Mouse (Mus musculus) limb, embryonic 14.5 days (tissue): ENCODE results near the gene Hmmr. TPM values are rescaled to one million over a fixed set of nuclear protein-coding genes. Genes with fewer than 3 reads are reported as not detected.
"Not testable (repeated sequence)": the region's sequence is repeated elsewhere in the genome, so short reads cannot be mapped to it uniquely, and the experiment has no call there.

Source experiments
- ATAC-seq: fragments of 200-750 bp; cut with Nextera tagmentation; 2 replicates; pipeline ENCODE4 v1.8.0; 2017; ENCODE audit warnings: low read depth, moderate number of reproducible peaks, moderate TSS enrichment; ENCODE audit not compliant: low FRiP score
- DNase-seq: peaks from one replicate; pipeline ENCODE4 v3.0.0-alpha.2; 2015; ENCODE audit warnings: low spot score
- H3K27ac ChIP-seq: fragments of 300-500 bp; sonication (generic); replicated peaks from 2 replicates; pipeline ENCODE4 v1.5.1; 2014; ENCODE audit warnings: low read depth, mild to moderate bottlenecking, low read length, moderate library complexity, mixed read lengths
- H3K27me3 ChIP-seq: fragments of 300-500 bp; sonication (generic); 2 replicates; pipeline ENCODE4 v1.6.1; 2014; ENCODE audit warnings: low read length, mixed read lengths; ENCODE audit not compliant: control insufficient read depth, insufficient read depth
- H3K36me3 ChIP-seq: fragments of 300-500 bp; sonication (generic); 2 replicates; pipeline ENCODE4 v1.6.1; 2014; ENCODE audit warnings: mild to moderate bottlenecking, low read length, moderate library complexity, mixed read lengths; ENCODE audit not compliant: control insufficient read depth, insufficient read depth
- H3K4me1 ChIP-seq: fragments of 300-500 bp; sonication (generic); 2 replicates; pipeline ENCODE4 v1.6.1; 2014; ENCODE audit warnings: antibody characterized with exemption, low read length, mixed read lengths; ENCODE audit not compliant: control insufficient read depth, insufficient read depth
- H3K4me2 ChIP-seq: fragments of 300-500 bp; sonication (generic); replicated peaks from 2 replicates; pipeline ENCODE4 v1.6.1; 2014; ENCODE audit warnings: low read depth, mild to moderate bottlenecking, low read length, moderate library complexity; ENCODE audit not compliant: severe bottlenecking
- H3K4me3 ChIP-seq: fragments of 300-500 bp; sonication (generic); replicated peaks from 2 replicates; pipeline ENCODE4 v1.5.1; 2014; ENCODE audit warnings: low read length
- H3K9ac ChIP-seq: fragments of 300-500 bp; sonication (generic); 2 replicates; pipeline ENCODE4 v1.6.1; 2014; ENCODE audit warnings: mild to moderate bottlenecking, low read depth, low read length, moderate library complexity; ENCODE audit not compliant: severe bottlenecking
- H3K9me3 ChIP-seq: fragments of 300-500 bp; sonication (generic); 2 replicates; pipeline ENCODE4 v1.6.1; 2016; ENCODE audit warnings: low read length; ENCODE audit not compliant: control insufficient read depth
- POLR2A ChIP-seq: fragments of 200-500 bp; IDR thresholded peaks from 2 replicates; pipeline ENCODE4 v1.8.0; 2012; ENCODE audit warnings: inconsistent platforms, mild to moderate bottlenecking, moderate library complexity, borderline replicate concordance; ENCODE audit not compliant: insufficient read depth, insufficient read length; ENCODE audit errors: extremely low read depth
- WGBS: fragments of 180-500 bp; shearing (Covaris S2); extraction: QIAGEN DNeasy Blood & Tissue Kit; methylation state at CpG from one replicate; pipeline ENCODE4 v1.1.7; 2014; 5-methylcytosine and 5-hydroxymethylcytosine counted together
- polyA plus RNA-seq, 2 experiments: library from polyadenylated mRNA; depleted of rRNA in 1 of 2; stranded (reverse) in 1 of 2; unstranded in 1 of 2; fragments of >200 nt; fragmentation: Nextera tagmentation in 1 of 2; extraction: Ambion mirVana in 1 of 2; gene quantifications; 2 replicates each; pipeline versions ENCODE4 v1.2.1 to v1.2.3; 2012 to 2014

Hmmr gene
- polyA plus RNA-seq, 2 experiments, result 26.4 to 34.0 TPM

DNA sequence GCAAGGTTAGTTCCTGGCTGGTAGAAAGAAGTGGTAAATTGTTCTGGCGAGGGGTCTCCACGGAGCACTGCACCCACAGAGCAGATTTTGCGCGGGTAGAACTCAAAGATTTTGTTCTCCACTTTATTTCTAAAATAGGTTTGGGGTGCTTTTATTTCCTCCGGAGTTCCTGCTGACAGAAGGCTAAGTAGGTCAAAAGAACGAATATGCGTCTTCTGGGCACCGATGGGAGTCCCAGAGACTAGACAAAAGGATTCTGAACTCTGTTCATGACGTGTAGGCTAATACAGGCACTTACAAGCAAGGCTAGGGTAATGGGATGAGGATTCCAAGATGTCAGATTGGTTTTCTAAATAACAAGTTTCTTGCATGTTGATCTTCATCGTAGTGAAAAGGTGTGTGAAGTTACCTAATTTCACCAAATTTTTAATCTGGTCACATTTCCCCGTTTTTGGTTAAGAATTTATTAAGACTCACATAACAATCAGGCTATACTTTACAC is 1.1 kb upstream of the Hmmr start:
- Histone ChIP-seq H3K4me2 (peak overlapping the region; percentile 78), H3K27ac (peak overlapping the region; percentile 84), H3K9me3 (no peaks in the 10 kb centered on the region), H3K4me3 (peak overlapping the region; percentile 93), H3K36me3 (peaks cover 28% of the 10 kb centered on the region), H3K27me3 (no peaks in the 10 kb centered on the region), H3K4me1 (peaks cover 19% of the 10 kb centered on the region), H3K9ac (peak overlapping the region; percentile 96)
- no peak for TF ChIP-seq POLR2A
- 4% methylated on average over 11 of the region's 11 CpGs for WGBS
- ATAC-seq (no peak), DNase-seq (no peak)

DNA sequence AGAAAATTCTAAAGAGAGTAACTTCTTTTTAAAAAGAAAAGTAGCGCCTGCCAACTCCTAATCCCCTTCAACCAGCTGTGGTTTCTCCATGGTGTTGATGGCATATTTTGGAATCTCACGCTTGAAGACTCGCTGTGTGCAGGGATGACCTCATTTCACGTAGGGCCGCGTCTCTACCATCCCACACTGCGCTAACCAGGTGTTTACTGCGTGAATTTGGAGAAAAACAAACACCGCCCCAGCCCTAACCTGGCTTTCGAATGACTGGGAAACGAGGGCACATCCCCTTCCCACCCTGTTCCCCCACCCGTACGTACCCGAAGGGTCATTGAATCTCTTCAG is 254 bp downstream of the Hmmr start:
- Histone ChIP-seq H3K4me3 (peak overlapping the region; percentile 93), H3K36me3 (peaks cover 28% of the 10 kb centered on the region), H3K4me2 (peak overlapping the region; percentile 89), H3K4me1 (peaks cover 19% of the 10 kb centered on the region), H3K9ac (peak overlapping the region; percentile 56), H3K9me3 (no peaks in the 10 kb centered on the region), H3K27me3 (no peaks in the 10 kb centered on the region), H3K27ac (no peak overlapping the region)
- TF ChIP-seq POLR2A, result no peak
- no peak for DNase-seq
- ATAC-seq, result peak; percentile 7
- under 1% methylated on average over 14 of the region's 14 CpGs for WGBS

DNA sequence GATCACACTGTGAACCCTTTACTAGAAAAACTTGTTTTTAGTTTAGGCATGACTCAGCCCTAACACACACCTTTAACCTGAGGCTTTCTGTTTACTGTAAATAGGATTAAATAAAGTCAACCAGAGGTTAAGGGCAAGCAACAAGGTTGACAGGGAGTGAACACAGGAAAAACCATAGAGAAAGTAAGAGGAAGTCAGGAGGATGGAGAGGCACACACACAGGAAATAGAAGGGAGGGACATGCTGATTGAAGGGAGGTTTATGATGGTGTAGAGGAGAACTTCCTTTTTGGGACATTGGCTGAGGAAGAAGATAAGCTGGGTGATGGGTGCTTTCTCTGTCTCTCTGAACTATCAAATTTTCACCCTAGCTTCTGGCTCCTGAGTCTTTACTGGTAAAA is 14.9 kb downstream of the Hmmr start:
- Histone ChIP-seq H3K4me1 (no peaks in the 10 kb centered on the region), H3K27ac (no peak overlapping the region), H3K9me3 (no peaks in the 10 kb centered on the region), H3K27me3 (no peaks in the 10 kb centered on the region), H3K9ac (no peak overlapping the region), H3K36me3 (peaks cover 85% of the 10 kb centered on the region), H3K4me2 (no peak overlapping the region), H3K4me3 (no peak overlapping the region)
- ATAC-seq (no peak), DNase-seq (no peak)
- no peak for TF ChIP-seq POLR2A

DNA sequence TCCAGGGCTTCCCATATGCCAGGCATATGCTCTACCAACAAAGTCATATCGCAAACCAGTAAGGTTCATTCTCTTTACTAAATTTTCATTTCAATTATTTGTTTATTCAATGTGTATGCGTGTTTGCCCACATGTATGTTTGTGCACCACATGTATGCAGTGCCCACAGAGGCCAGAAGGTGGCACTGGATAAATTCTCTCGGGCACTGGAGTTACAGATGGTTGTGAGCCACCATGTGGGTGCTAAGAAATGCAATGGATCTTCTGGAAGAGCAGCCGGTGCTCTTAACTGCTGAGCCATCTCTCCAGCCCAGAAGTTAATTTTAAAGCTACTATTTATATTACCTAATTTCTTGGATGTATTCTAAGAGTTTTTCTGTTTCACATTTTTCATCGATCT is 17.7 kb downstream of the Hmmr start:
- peaks cover 82% of the 10 kb centered on the region for H3K36me3 ChIP-seq
- ATAC-seq, result no peak
- H3K27me3 ChIP-seq, result no peaks in the 10 kb centered on the region
- no peak overlapping the region for H3K27ac ChIP-seq
- DNase-seq, result no peak
- H3K9me3 ChIP-seq, result no peaks in the 10 kb centered on the region
- WGBS, result 96% methylated on average over 5 of the region's 5 CpGs
- no peak for TF ChIP-seq POLR2A
- no peak overlapping the region for H3K4me3 ChIP-seq
- no peaks in the 10 kb centered on the region for H3K4me1 ChIP-seq
- no peak overlapping the region for H3K9ac ChIP-seq
- H3K4me2 ChIP-seq, result no peak overlapping the region

DNA sequence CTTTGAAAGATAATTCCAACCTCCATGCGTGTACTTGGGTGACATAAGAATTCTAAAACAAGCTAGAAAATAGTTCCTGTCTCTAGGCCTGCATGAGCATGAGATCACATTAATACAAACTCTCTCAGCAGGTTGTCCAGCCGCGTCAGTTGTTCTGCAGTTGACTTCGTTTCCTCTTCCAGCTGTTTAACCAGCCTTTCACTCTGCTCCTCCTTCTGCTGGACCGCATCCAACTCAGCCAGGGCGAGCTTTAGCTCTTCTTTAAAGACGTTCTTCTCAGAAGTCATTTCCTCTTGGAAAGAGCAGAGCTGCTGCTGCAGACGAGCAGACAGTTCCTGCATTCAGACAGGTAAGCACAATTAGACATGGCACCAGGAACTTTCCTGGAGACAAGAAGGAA is 19.4 kb downstream of the Hmmr start:
- H3K9me3 ChIP-seq, result no peaks in the 10 kb centered on the region

DNA sequence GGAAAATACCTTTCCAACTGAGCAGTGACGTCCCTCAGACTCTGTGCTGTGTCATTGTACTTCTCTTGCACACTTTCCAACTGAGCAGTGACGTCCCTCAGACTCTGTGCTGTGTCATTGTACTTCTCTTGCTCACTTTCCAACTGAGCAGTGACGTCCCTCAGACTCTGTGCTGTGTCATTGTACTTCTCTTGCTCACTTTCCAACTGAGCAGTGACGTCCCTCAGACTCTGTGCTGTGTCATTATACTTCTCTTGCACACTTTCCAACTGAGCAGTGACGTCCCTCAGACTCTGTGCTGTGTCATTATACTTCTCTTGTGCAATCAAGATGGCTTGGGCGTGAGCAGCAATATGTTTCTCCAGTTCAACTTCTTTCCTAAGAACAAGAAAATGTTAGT is 23.3 kb downstream of the Hmmr start:
- not testable (repeated sequence) for H3K9ac ChIP-seq, DNase-seq, H3K27me3 ChIP-seq, ATAC-seq, H3K4me3 ChIP-seq, H3K27ac ChIP-seq, H3K4me2 ChIP-seq, H3K4me1 ChIP-seq, H3K9me3 ChIP-seq
- 93% methylated on average over 6 of the region's 6 CpGs for WGBS
- H3K36me3 ChIP-seq, result peaks cover 82% of the 10 kb centered on the region

More for the DNA sequence above, 19.4 kb downstream of the Hmmr start:
- 77% methylated on average over 8 of the region's 8 CpGs for WGBS
- H3K27me3 ChIP-seq, result no peaks in the 10 kb centered on the region
- H3K4me1 ChIP-seq, result no peaks in the 10 kb centered on the region
- H3K4me2 ChIP-seq, result no peak overlapping the region
- peaks cover 83% of the 10 kb centered on the region for H3K36me3 ChIP-seq
- no peak for TF ChIP-seq POLR2A
- H3K27ac ChIP-seq, result no peak overlapping the region
- ATAC-seq, result no peak
- no peak for DNase-seq
- no peak overlapping the region for H3K4me3 ChIP-seq
- no peak overlapping the region for H3K9ac ChIP-seq
